In the genomic region with DNA sequence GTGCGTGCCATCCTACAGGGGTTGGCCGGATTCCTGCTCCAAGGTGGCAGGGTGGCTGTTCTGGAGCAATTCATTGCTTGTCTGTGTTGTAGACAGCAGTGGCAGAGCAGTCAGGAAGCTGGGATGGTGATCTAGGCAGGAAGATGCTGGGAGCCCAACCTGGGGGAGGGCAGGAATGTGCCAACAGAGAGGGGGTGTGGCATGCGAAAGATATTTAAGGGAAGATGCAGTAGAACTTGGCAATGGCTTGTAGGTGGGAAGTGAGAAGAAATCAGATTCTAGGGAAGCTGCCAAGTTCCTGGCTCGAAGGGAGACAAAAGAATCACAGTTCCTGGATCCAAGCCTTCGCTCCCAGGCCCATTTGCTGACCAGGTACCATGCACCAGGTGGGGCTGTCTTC, we compare ENCODE assay signal across 14 mouse cellular contexts.
DNase-seq lines count a peak whose midpoint lies in the region.
"Had no signal": no experiment of that assay in that cellular context is flagged by ENCODE, and none has a peak within 500 bp of the region (broad histone marks: within the 10 kb centered on the region; RNA-seq: fewer than 3 reads in every experiment).

No protein-coding gene starts in this region.

- H3K4me3 ChIP-seq in heart, embryonic 10.5 days = no peak overlapping the region
- H3K4me3 ChIP-seq: heart, embryonic 13.5 days; hindbrain, embryonic 13.5 days; limb, embryonic 15.5 days had no signal

- DNase-seq in 3134 (ENCODE audit: extremely low read depth, insufficient read length, low spot score) = peak; percentile 8
- DNase-seq in cerebellum, adult 11-12 months = peak; percentile 82
- DNase-seq in frontal cortex, adult 2 months (ENCODE audit: extremely low spot score in 1 of 2, low spot score in 1 of 2) = peak; percentile 86 to 92
- DNase-seq in left cerebral cortex, postnatal 25 days (ENCODE audit: low spot score in 2 of 2) = peak; percentile 74 to 97
- DNase-seq in urinary bladder, postnatal 4 days (ENCODE audit: low spot score in 2 of 2) = no peak
- DNase-seq in heart, postnatal 36 days = no peak
- no peak for DNase-seq in heart, embryonic 10.5 days (ENCODE audit: low spot score)
- no peak for DNase-seq in gastrocnemius, postnatal 25 days
- DNase-seq: adrenal gland, postnatal 14 days; kidney, postnatal 14 days; thymus, postnatal 4 days had no signal

- no peaks in the 10 kb centered on the region for H3K27me3 ChIP-seq in heart, embryonic 10.5 days (ENCODE audit: insufficient read depth, poor library complexity, severe bottlenecking)
- H3K27me3 ChIP-seq: hindbrain, embryonic 13.5 days; limb, embryonic 15.5 days had no signal

- H3K27ac ChIP-seq in heart, embryonic 10.5 days = no peak overlapping the region
- H3K27ac ChIP-seq: heart, embryonic 13.5 days; hindbrain, embryonic 13.5 days; limb, embryonic 15.5 days had no signal

- H3K4me1 ChIP-seq in heart, embryonic 10.5 days = peaks cover 32% of the 10 kb centered on the region

- WGBS in heart, embryonic 10.5 days = 87% methylated on average over 5 of the region's 5 CpGs

- intact Hi-C loops in left cerebral cortex, postnatal 25 days (cut with DNase I) = loop anchor here (1.0 to 5.0 kb wide), 3 partner anchors 21 to 91 kb away; no protein-coding TSS in a partner anchor
- intact Hi-C loops in heart, postnatal 36 days (cut with DNase I) = no loop called here

- no peaks in the 10 kb centered on the region for H3K36me3 ChIP-seq in heart, embryonic 10.5 days
- H3K36me3 ChIP-seq: heart, embryonic 13.5 days; hindbrain, embryonic 13.5 days; limb, embryonic 15.5 days had no signal

- H3K9me3 ChIP-seq in heart, embryonic 10.5 days = no peaks in the 10 kb centered on the region
- H3K9me3 ChIP-seq: heart, embryonic 13.5 days; hindbrain, embryonic 13.5 days; limb, embryonic 15.5 days had no signal

Comparison
In these comparisons a context has a peak if more than half of its experiments do, and no peak if none do; other contexts are left out.
1. DNase-seq: peak in 3134 (single experiment), cerebellum, adult 11-12 months (single experiment), frontal cortex, adult 2 months (2 of 2) and left cerebral cortex, postnatal 25 days (2 of 2); none in urinary bladder, postnatal 4 days (0 of 2), heart, postnatal 36 days (0 of 2), heart, embryonic 10.5 days (single experiment) and gastrocnemius, postnatal 25 days (single experiment).